Mouse (Mus musculus) hindbrain, embryonic 12.5 days (tissue): ENCODE results near the gene Fbxo48. TPM values are rescaled to one million over a fixed set of nuclear protein-coding genes. Genes with fewer than 3 reads are reported as not detected.

Experiments used
- ATAC-seq: fragments of 200-750 bp; cut with Nextera tagmentation; 2 replicates; pipeline ENCODE4 v1.8.0; 2017; ENCODE audit warnings: moderate TSS enrichment; ENCODE audit not compliant: low FRiP score
- H3K27ac ChIP-seq: fragments of 300-500 bp; sonication (generic); 2 replicates; pipeline ENCODE4 v1.5.1; 2016; ENCODE audit warnings: mild to moderate bottlenecking
- H3K27me3 ChIP-seq: fragments of 300-500 bp; sonication (generic); 2 replicates; pipeline ENCODE4 v1.6.1; 2016; ENCODE audit warnings: mild to moderate bottlenecking
- H3K36me3 ChIP-seq: fragments of 300-500 bp; sonication (generic); 2 replicates; pipeline ENCODE4 v1.6.1; 2016; ENCODE audit warnings: mild to moderate bottlenecking
- H3K4me1 ChIP-seq: fragments of 300-500 bp; sonication (generic); 2 replicates; pipeline ENCODE4 v1.6.1; 2016
- H3K4me2 ChIP-seq: fragments of 300-500 bp; sonication (generic); replicated peaks from 2 replicates; pipeline ENCODE4 v1.6.1; 2016; ENCODE audit warnings: mild to moderate bottlenecking
- H3K4me3 ChIP-seq: fragments of 300-500 bp; sonication (generic); 2 replicates; pipeline ENCODE4 v1.5.1; 2016; ENCODE audit warnings: mild to moderate bottlenecking
- H3K9ac ChIP-seq: fragments of 300-500 bp; sonication (generic); 2 replicates; pipeline ENCODE4 v1.6.1; 2016; ENCODE audit warnings: mild to moderate bottlenecking, moderate library complexity
- H3K9me3 ChIP-seq: fragments of 300-500 bp; sonication (generic); replicated peaks from 2 replicates; pipeline ENCODE4 v1.6.1; 2016; ENCODE audit warnings: mild to moderate bottlenecking
- WGBS: fragments of 180-500 bp; shearing (Covaris S2); methylation state at CpG from one replicate; pipeline ENCODE4 v1.1.7; 2016; 5-methylcytosine and 5-hydroxymethylcytosine counted together
- polyA plus RNA-seq: library from polyadenylated mRNA; unstranded; fragments of >200 nt; fragmentation: Nextera tagmentation; extraction: Ambion mirVana; gene quantifications from 2 replicates; pipeline ENCODE4 v1.2.1, GENCODE M21; 2016

Gene Fbxo48
- polyA plus RNA-seq, result 1.5 and 1.9 TPM in 2 replicates

DNA sequence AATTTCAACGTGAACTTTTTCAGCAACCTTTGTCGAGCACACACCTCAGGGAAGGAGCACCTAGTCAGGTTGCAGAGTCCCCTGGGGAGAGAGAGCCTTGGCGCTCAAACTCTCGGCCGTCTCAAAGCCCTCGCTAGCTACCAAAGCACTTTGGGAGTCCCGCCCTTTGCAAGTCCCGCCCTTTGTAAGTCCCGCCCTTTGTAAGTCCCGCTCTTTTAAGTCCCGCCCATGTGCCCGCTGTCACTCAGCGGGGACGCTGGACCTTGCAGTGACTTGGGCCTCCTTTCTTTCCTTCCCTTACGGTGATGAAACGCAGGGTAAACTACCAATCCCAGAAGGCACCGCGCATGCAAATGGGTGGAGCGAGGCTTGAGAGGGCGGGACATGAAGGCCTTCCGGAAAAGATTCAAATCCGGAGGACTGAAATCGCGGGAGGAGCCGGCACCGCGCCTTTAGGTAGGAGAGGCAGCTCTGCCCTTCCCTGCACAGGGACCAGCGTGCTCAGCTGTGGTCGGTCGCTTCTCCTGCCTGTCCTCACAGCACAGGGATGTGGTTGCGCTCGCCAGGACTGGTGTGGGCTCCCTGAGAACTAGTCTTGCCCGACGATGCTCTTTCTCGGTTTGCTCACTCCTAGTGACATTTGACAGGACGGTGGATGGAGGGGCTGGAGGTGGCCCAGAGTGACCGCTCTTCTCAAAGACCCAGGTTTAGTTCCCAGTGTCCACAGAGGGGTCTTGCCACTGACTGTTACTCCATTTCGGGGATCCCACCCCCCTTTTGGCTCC lies at the start of gene Fbxo48:
Gene Fbxo48 (plus strand): TSS at position 400 of the 785 bp plus-strand sequence.
- H3K4me3 ChIP-seq, result peak within 1 kb of the TSS; percentile 50
- peak within 1 kb of the TSS; percentile 67 for H3K4me2 ChIP-seq
- H3K9me3 ChIP-seq, result no peaks in the 10 kb centered on the region
- no peaks in the 10 kb centered on the region for H3K36me3 ChIP-seq
- H3K27ac ChIP-seq, result no peak within 1 kb of the TSS
- H3K4me1 ChIP-seq, result peaks cover 13% of the 10 kb centered on the region; the same call in 1 of the 2 replicates
- H3K9ac ChIP-seq, result peak within 1 kb of the TSS; percentile 54
- ATAC-seq, result peak; percentile 100
- no peaks in the 10 kb centered on the region for H3K27me3 ChIP-seq
- WGBS, result under 1% methylated on average over 38 of the region's 38 CpGs

DNA sequence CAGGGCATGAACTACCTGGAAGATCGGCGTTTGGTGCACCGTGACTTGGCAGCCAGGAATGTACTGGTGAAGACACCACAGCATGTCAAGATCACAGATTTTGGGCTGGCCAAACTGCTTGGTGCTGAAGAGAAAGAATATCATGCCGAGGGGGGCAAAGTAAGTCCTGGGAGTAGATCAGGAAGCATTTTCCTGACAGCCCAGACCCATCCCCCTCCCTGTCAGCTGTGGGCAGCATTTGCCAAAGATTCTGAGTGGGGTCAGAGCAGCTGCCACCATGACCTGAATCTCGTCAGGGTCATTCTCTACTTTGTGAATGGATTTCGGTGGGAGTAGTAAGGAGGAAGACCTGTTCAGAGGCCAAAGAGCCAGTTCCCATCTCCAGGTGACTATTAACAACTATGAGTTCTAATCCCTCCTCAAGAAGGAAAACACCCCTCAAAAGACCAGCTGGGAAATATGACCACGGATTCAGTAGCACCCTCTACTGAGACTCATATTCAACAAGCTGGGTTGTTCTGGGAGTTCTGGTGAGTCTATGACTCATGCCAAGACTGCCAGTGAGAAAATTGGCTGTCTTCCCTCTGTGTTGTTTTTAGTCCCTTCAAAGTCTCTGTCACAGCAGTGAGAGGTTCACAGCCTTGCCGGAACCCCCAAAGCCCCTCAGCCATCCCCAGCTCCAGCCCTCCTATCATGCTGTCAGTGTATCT lies 46.7 kb upstream of the Fbxo48 start:
- Histone ChIP-seq H3K27me3 (no peaks in the 10 kb centered on the region), H3K9me3 (no peaks in the 10 kb centered on the region), H3K36me3 (no peaks in the 10 kb centered on the region), H3K4me3 (no peak overlapping the region), H3K27ac (no peak overlapping the region), H3K4me1 (no peaks in the 10 kb centered on the region), H3K9ac (no peak overlapping the region), H3K4me2 (no peak overlapping the region)
- no peak for ATAC-seq
- 80% methylated on average over 8 of the region's 8 CpGs for WGBS

DNA sequence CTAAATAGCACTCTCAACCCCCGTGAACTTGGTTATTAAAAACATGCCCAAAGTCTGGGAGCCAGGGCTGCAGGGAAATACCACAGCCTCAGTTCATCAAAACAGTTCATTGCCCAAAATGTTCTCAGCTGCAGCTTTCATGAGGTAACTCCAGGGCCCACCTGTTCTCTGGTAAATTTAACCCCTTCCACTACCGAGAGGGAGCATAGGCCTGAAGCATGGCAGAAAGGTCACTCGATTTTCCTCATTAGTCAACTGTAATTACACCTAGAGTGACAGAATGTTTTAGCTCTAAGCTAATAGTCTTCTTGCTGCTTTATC lies 46.2 kb upstream of the Fbxo48 start:
- no peak overlapping the region for H3K9ac ChIP-seq
- H3K4me3 ChIP-seq, result no peak overlapping the region
- H3K36me3 ChIP-seq, result no peaks in the 10 kb centered on the region
- H3K27ac ChIP-seq, result no peak overlapping the region
- no peaks in the 10 kb centered on the region for H3K9me3 ChIP-seq
- WGBS, result 60% methylated on average over 3 of the region's 3 CpGs
- ATAC-seq, result no peak
- no peaks in the 10 kb centered on the region for H3K4me1 ChIP-seq
- no peaks in the 10 kb centered on the region for H3K27me3 ChIP-seq
- no peak overlapping the region for H3K4me2 ChIP-seq

DNA sequence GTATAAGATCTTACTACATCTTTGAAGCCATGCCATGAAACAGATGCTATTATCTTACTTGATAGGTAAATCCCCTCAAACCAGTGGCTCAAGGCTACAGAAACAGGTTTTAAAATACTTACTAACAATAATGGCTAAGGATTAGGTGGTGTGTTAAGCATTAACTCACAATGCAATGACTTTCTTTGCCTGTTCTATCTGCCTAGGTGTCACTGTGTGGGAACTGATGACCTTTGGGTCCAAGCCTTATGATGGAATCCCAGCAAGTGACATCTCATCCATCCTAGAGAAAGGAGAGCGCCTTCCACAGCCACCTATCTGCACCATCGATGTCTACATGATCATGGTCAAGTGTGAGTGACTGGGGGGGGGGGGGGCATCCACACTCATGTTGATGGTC lies 44.6 kb upstream of the Fbxo48 start:
- no peak overlapping the region for H3K4me2 ChIP-seq
- H3K4me3 ChIP-seq, result no peak overlapping the region
- 93% methylated on average over 2 of the region's 2 CpGs for WGBS
- no peaks in the 10 kb centered on the region for H3K27me3 ChIP-seq
- no peak for ATAC-seq
- no peak overlapping the region for H3K9ac ChIP-seq
- H3K36me3 ChIP-seq, result no peaks in the 10 kb centered on the region
- no peaks in the 10 kb centered on the region for H3K4me1 ChIP-seq
- H3K9me3 ChIP-seq, result no peaks in the 10 kb centered on the region
- no peak overlapping the region for H3K27ac ChIP-seq

DNA sequence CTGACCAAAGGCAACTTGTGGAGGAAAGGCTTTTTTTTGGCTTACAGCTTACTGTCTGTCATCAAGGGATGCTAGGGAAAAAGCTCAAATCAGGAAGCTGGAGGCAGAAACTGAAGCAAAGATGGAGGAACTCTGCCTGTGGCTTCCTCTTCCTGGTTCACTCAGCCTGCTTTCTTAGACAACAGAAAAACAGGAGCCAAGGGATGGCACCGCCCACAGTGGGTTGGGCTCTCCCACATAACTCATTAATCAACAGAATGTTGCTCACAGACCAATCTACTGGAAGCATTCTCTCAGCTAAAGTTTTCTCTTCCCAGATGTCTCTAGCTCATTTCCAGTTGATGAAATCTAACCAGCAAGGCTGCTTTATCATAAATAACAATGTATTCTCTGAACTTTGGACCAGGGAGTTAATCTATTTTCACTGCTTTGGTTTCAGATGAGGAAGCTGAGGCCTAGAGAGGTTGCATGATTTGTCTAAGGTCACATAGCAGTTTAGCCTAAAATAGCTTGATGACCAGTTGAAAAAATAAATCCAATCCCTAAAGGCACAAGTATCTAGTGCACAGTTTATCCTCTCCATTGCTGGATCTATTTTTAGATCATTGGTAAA lies 43.6 kb upstream of the Fbxo48 start:
- Histone ChIP-seq H3K36me3 (no peaks in the 10 kb centered on the region), H3K27ac (no peak overlapping the region), H3K9ac (no peak overlapping the region), H3K4me3 (no peak overlapping the region), H3K4me1 (no peaks in the 10 kb centered on the region), H3K4me2 (no peak overlapping the region), H3K27me3 (no peaks in the 10 kb centered on the region), H3K9me3 (no peaks in the 10 kb centered on the region)
- ATAC-seq, result no peak
- 89% methylated on average over 1 of the region's 1 CpGs for WGBS

DNA sequence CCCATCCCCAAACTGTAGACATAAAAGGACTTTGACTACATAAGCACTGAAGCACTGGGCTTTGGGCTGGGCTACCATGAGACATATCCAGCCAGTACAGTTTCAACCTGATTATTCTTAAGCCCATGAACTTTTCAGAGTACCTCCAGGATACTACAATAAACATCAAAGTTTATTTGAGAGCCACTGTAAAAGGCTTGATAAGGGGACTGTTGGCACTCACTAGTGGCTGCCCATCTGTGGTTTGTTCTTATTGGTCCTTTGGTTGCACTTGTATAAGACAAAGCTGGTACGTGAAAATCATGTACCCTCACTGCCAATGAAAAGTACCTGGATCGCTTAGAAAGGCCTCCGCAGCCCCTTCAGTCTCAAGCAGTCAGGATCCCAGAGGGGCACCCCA lies 36.4 kb upstream of the Fbxo48 start:
- no peak for ATAC-seq
- Histone ChIP-seq H3K27me3 (no peaks in the 10 kb centered on the region), H3K4me2 (no peak overlapping the region), H3K36me3 (no peaks in the 10 kb centered on the region), H3K27ac (no peak overlapping the region), H3K9me3 (no peaks in the 10 kb centered on the region), H3K9ac (no peak overlapping the region), H3K4me3 (no peak overlapping the region), H3K4me1 (no peaks in the 10 kb centered on the region)
- 72% methylated on average over 3 of the region's 3 CpGs for WGBS

DNA sequence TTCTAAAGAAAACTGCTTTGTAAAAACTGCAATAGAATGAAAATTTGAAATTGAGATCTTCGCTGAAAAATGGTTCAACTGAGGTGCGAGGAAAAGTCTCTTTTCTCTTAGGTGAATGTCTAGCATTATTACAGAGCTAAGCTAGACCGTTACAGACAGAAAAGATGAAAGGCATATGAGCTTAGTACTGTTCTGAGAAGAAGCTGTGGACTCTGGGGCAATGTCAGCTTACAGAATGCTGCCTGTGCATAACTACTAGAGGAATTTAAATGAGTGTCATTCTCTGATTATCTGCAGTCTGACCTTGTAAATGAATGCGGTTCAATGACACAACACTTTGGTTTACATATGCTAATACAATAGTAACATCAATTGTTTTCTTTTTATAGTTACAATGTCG lies 35.3 kb upstream of the Fbxo48 start:
- H3K9me3 ChIP-seq, result no peaks in the 10 kb centered on the region
- H3K36me3 ChIP-seq, result no peaks in the 10 kb centered on the region
- 75% methylated on average over 5 of the region's 5 CpGs for WGBS
- H3K27me3 ChIP-seq, result no peaks in the 10 kb centered on the region
- no peak for ATAC-seq
- no peak overlapping the region for H3K9ac ChIP-seq
- H3K4me3 ChIP-seq, result no peak overlapping the region
- H3K27ac ChIP-seq, result no peak overlapping the region
- H3K4me1 ChIP-seq, result no peaks in the 10 kb centered on the region
- H3K4me2 ChIP-seq, result no peak overlapping the region

DNA sequence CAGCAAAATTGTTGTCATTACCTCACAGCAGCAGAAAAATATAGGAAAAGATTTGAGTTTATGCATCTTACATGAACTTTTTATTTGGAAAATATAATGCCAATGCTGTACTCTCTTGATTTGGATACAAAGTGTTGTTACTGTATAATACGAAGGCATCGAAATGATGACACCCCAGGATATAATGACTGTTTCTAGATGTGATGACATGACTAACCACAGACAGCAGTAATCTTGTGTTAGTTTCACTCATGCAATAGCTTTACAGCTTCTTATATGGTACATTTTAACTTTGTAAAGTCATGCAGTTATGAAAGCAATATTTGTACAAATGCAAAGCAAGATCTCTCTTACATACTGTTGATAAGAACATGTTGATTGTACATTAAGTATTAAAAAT lies 33.7 kb upstream of the Fbxo48 start:
- Histone ChIP-seq H3K4me3 (no peak overlapping the region), H3K9ac (no peak overlapping the region), H3K36me3 (no peaks in the 10 kb centered on the region), H3K4me1 (no peaks in the 10 kb centered on the region), H3K27ac (no peak overlapping the region), H3K9me3 (no peaks in the 10 kb centered on the region), H3K27me3 (no peaks in the 10 kb centered on the region), H3K4me2 (no peak overlapping the region)
- ATAC-seq, result no peak
- 99% methylated on average over 2 of the region's 2 CpGs for WGBS

DNA sequence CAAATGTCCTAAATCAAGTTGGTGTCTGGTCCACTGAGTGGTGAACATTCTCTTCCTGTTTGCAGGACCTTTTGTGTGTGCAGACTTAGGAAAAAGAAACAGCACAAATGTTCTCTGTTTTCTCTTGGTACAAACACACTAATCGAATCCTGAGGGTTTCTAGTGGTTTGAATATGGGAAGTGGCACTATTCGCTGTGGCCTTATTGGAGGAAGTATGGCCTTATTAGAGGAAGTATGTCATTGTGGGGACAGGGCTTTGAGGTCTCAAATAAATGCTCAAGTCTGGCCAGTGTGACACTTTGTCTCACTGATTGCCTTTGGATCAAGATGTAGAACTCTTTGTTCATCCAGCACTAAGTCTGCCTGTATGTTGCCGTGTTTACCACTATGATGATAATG lies 19.0 kb upstream of the Fbxo48 start:
- Histone ChIP-seq H3K9me3 (no peaks in the 10 kb centered on the region), H3K4me2 (no peak overlapping the region), H3K9ac (no peak overlapping the region), H3K4me1 (no peaks in the 10 kb centered on the region), H3K27ac (no peak overlapping the region), H3K27me3 (no peaks in the 10 kb centered on the region), H3K36me3 (no peaks in the 10 kb centered on the region), H3K4me3 (no peak overlapping the region)
- WGBS, result 88% methylated on average over 3 of the region's 3 CpGs
- no peak for ATAC-seq

DNA sequence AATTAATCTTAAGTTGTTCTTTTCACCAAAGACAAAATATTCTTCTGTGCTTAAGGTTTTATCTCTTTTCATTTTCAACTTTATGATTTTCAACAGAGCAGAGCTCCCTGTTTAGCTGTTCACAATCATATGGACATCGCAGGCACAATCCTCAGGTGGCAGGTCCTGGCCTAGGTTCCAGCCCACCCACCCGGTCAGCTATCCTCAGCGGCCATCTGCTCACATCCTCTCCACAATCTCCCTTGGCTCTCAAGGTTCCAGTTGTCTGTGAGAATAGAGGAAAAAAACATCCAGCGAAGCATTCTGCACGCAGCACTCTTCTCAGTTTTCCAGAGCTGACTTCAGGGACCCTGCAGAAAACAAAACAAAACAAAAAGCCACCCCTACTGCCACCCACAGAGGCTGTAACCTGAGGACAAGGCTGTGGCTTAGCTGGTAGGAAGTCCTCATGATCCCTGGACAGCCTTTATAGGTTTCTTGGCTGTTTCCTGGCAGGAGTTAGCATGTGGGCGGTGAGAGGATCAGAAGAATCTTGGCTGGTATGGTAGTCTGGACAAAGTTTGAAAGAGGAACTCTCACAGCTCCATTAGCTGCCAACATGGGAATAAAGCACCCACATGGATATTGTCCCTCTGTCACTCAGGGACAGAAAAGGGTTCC lies 15.5 kb upstream of the Fbxo48 start:
- no peak overlapping the region for H3K4me2 ChIP-seq
- no peaks in the 10 kb centered on the region for H3K9me3 ChIP-seq
- no peak overlapping the region for H3K27ac ChIP-seq
- no peak for ATAC-seq
- no peaks in the 10 kb centered on the region for H3K27me3 ChIP-seq
- no peaks in the 10 kb centered on the region for H3K4me1 ChIP-seq
- H3K4me3 ChIP-seq, result no peak overlapping the region
- WGBS, result 64% methylated on average over 6 of the region's 6 CpGs
- H3K9ac ChIP-seq, result no peak overlapping the region
- no peaks in the 10 kb centered on the region for H3K36me3 ChIP-seq

DNA sequence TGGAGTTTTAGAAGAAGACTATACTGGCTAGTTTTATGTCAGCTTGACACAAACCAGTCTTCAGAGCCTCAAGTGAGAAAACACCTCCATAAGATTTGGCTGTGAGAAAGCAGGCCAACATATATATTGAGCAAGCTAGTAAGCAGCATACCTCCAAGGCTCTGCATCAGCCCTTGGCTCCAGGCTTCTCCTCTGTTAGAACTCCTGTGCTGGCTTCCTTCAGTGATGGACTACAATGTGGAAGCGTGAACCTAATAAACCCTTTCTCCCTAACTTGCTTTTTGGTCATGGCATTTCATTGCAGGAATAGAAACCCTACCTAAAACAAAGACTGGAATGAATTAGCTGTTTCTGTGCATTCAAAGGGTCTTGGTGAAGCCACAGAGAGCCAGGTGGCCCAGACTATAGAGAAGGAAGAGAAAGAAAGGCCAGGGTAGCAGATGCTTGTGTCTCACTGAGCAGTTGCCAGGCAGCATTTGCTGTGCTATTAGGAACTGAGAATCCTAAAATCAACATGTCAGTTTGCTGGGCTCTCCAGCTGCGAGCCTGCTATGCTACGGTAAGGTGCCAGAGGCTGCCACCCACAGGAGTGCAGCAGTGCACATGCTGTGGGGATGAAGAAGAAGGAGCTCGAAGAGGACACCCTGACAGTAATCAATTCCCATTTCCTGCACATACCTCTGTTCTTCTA lies 9.9 kb upstream of the Fbxo48 start:
- no peak overlapping the region for H3K27ac ChIP-seq
- 25% methylated on average over 4 of the region's 4 CpGs for WGBS
- no peaks in the 10 kb centered on the region for H3K9me3 ChIP-seq
- no peak overlapping the region for H3K4me3 ChIP-seq
- no peaks in the 10 kb centered on the region for H3K36me3 ChIP-seq
- peaks cover 4% of the 10 kb centered on the region; the same call in 1 of the 2 replicates for H3K4me1 ChIP-seq
- H3K9ac ChIP-seq, result no peak overlapping the region
- peak; percentile 84 for ATAC-seq
- H3K4me2 ChIP-seq, result no peak overlapping the region
- no peaks in the 10 kb centered on the region for H3K27me3 ChIP-seq

DNA sequence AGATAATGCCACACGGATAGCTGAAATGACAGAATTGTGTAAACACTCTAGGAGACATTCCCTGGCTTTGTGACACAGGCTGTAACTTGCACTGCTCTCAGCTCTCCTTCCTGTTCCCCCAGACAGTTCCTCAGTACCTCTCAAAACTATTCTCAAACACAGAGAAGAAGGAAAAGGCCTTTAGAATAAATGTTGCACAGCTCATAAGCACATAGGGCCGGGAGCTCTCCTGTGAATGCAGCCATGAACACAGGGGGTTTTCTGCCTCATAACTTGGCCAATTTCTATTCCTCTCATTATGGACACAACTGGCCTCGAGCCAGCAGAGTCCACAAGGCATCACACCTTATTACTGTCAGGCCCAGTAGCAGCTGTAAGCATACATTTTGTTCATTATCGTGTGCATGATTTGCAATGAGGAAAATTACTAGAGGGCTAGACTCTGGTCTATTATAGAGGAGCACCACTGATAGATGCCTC lies 9.2 kb upstream of the Fbxo48 start:
- no peaks in the 10 kb centered on the region for H3K9me3 ChIP-seq
- no peaks in the 10 kb centered on the region for H3K36me3 ChIP-seq
- H3K4me3 ChIP-seq, result no peak overlapping the region
- H3K9ac ChIP-seq, result no peak overlapping the region
- no peak overlapping the region for H3K27ac ChIP-seq
- H3K4me2 ChIP-seq, result no peak overlapping the region
- peaks cover 4% of the 10 kb centered on the region; the same call in 1 of the 2 replicates for H3K4me1 ChIP-seq
- 59% methylated on average over 4 of the region's 4 CpGs for WGBS
- ATAC-seq, result peak; percentile 80
- H3K27me3 ChIP-seq, result no peaks in the 10 kb centered on the region
